Comparison of ENCODE assay signal across 28 mouse cellular contexts in genomic region chr8:9288015-9288729, GRCm38 (mm10).
DNase-seq lines count a peak whose midpoint lies in the region; ATAC-seq and TF ChIP-seq lines count a peak whose summit lies in the region.
"Had no signal": no experiment of that assay in that cellular context is flagged by ENCODE, and none has a peak within 500 bp of the region (broad histone marks: within the 10 kb centered on the region; RNA-seq: fewer than 3 reads in every experiment).

No protein-coding gene starts in this region.

- TF ChIP-seq EP300 in lung, postnatal 0 days (IDR thresholded peaks at IDR 0.05) = no peak

- no peak overlapping the region for H3K9ac ChIP-seq in kidney, embryonic 15.5 days
- no peak overlapping the region for H3K9ac ChIP-seq in lung, postnatal 0 days (replicated peaks; ENCODE audit: low read depth)
- H3K9ac ChIP-seq in midbrain, embryonic 11.5 days (ENCODE audit: low read length) = no peak overlapping the region
- no peak overlapping the region for H3K9ac ChIP-seq in midbrain, embryonic 16.5 days (ENCODE audit: low read depth, low read length)
- H3K9ac ChIP-seq: forebrain, embryonic 15.5 days; heart, embryonic 15.5 days; hindbrain, embryonic 14.5 days; limb, embryonic 13.5 days; liver, embryonic 15.5 days; midbrain, embryonic 15.5 days had no signal

- H3K4me2 ChIP-seq in kidney, embryonic 15.5 days = no peak overlapping the region
- no peak overlapping the region for H3K4me2 ChIP-seq in lung, postnatal 0 days (replicated peaks; ENCODE audit: low read depth, low read length)
- H3K4me2 ChIP-seq in midbrain, embryonic 11.5 days = no peak overlapping the region
- no peak overlapping the region for H3K4me2 ChIP-seq in midbrain, embryonic 16.5 days (ENCODE audit: low read length)
- H3K4me2 ChIP-seq: forebrain, embryonic 15.5 days; heart, embryonic 15.5 days; hindbrain, embryonic 14.5 days; limb, embryonic 13.5 days; liver, embryonic 15.5 days; midbrain, embryonic 15.5 days had no signal

- peaks cover 16% of the 10 kb centered on the region; the same call in 1 of the 2 replicates for H3K4me1 ChIP-seq in kidney, embryonic 15.5 days
- no peaks in the 10 kb centered on the region for H3K4me1 ChIP-seq in lung, postnatal 0 days (ENCODE audit: insufficient read depth, low read depth, low read length)
- peaks cover 5% of the 10 kb centered on the region; the same call in 1 of the 2 replicates for H3K4me1 ChIP-seq in midbrain, embryonic 11.5 days (ENCODE audit: control insufficient read depth, insufficient read depth, low read length)
- no peaks in the 10 kb centered on the region for H3K4me1 ChIP-seq in midbrain, embryonic 16.5 days (ENCODE audit: control insufficient read depth, insufficient read depth, low read length)
- H3K4me1 ChIP-seq: forebrain, embryonic 15.5 days; heart, embryonic 15.5 days; limb, embryonic 13.5 days; liver, embryonic 15.5 days; megakaryocyte, embryonic 14.5 days; midbrain, embryonic 15.5 days had no signal

- no peaks in the 10 kb centered on the region for H3K27me3 ChIP-seq in kidney, embryonic 15.5 days
- H3K27me3 ChIP-seq in lung, postnatal 0 days (replicated peaks; ENCODE audit: insufficient read depth, low read length) = no peaks in the 10 kb centered on the region
- no peaks in the 10 kb centered on the region for H3K27me3 ChIP-seq in midbrain, embryonic 11.5 days (ENCODE audit: control insufficient read depth, insufficient read depth, low read length)
- no peaks in the 10 kb centered on the region for H3K27me3 ChIP-seq in midbrain, embryonic 16.5 days (ENCODE audit: control insufficient read depth, insufficient read depth, low read depth, low read length)
- H3K27me3 ChIP-seq: forebrain, embryonic 15.5 days; heart, embryonic 15.5 days; limb, embryonic 13.5 days; liver, embryonic 15.5 days; megakaryocyte, embryonic 14.5 days; midbrain, embryonic 15.5 days had no signal

- no peak overlapping the region for H3K27ac ChIP-seq in kidney, embryonic 15.5 days
- H3K27ac ChIP-seq in lung, postnatal 0 days (ENCODE audit: low read length) = no peak overlapping the region
- no peak overlapping the region for H3K27ac ChIP-seq in midbrain, embryonic 11.5 days (ENCODE audit: low read depth, low read length)
- no peak overlapping the region for H3K27ac ChIP-seq in midbrain, embryonic 16.5 days (ENCODE audit: low read length)
- H3K27ac ChIP-seq: forebrain, embryonic 15.5 days; heart, embryonic 10.5 days; heart, embryonic 15.5 days; hindbrain, embryonic 14.5 days; limb, embryonic 13.5 days; liver, embryonic 15.5 days; midbrain, embryonic 15.5 days had no signal

- TF ChIP-seq CTCF in lung, postnatal 0 days (IDR thresholded peaks at IDR 0.05) = no peak

- H3K4me3 ChIP-seq in kidney, embryonic 15.5 days (replicated peaks) = no peak overlapping the region
- H3K4me3 ChIP-seq in lung, postnatal 0 days (ENCODE audit: low read depth, low read length) = no peak overlapping the region
- no peak overlapping the region for H3K4me3 ChIP-seq in midbrain, embryonic 11.5 days (ENCODE audit: low read depth, low read length)
- H3K4me3 ChIP-seq in midbrain, embryonic 16.5 days (ENCODE audit: low read depth, low read length) = no peak overlapping the region
- H3K4me3 ChIP-seq: forebrain, embryonic 15.5 days; heart, embryonic 10.5 days; heart, embryonic 15.5 days; limb, embryonic 13.5 days; liver, embryonic 15.5 days; megakaryocyte, embryonic 14.5 days; midbrain, embryonic 15.5 days had no signal

- peak; percentile 69 for ATAC-seq in kidney, embryonic 15.5 days (replicated peaks; ENCODE audit: low FRiP score)
- no peak for ATAC-seq in lung, postnatal 0 days
- ATAC-seq in midbrain, embryonic 11.5 days (ENCODE audit: low FRiP score) = peak; percentile 79
- ATAC-seq in midbrain, embryonic 16.5 days = no peak
- ATAC-seq: CD4-positive, CD25-positive, alpha-beta regulatory T cell, adult 4 months; forebrain, embryonic 15.5 days; intestine, postnatal 0 days; midbrain, embryonic 15.5 days had no signal

- H3K36me3 ChIP-seq in kidney, embryonic 15.5 days = no peaks in the 10 kb centered on the region
- H3K36me3 ChIP-seq in lung, postnatal 0 days (ENCODE audit: insufficient read depth, low read length) = no peaks in the 10 kb centered on the region
- no peaks in the 10 kb centered on the region for H3K36me3 ChIP-seq in midbrain, embryonic 11.5 days (ENCODE audit: control insufficient read depth, insufficient read depth, low read length)
- no peaks in the 10 kb centered on the region for H3K36me3 ChIP-seq in midbrain, embryonic 16.5 days (ENCODE audit: control insufficient read depth, insufficient read depth, low read length)
- H3K36me3 ChIP-seq: forebrain, embryonic 15.5 days; heart, embryonic 10.5 days; heart, embryonic 15.5 days; limb, embryonic 13.5 days; liver, embryonic 15.5 days; midbrain, embryonic 15.5 days had no signal

- no peaks in the 10 kb centered on the region for H3K9me3 ChIP-seq in kidney, embryonic 15.5 days (replicated peaks)
- no peaks in the 10 kb centered on the region for H3K9me3 ChIP-seq in lung, postnatal 0 days (ENCODE audit: low read length)
- H3K9me3 ChIP-seq in midbrain, embryonic 11.5 days (ENCODE audit: control insufficient read depth, low read length) = no peaks in the 10 kb centered on the region
- no peaks in the 10 kb centered on the region for H3K9me3 ChIP-seq in midbrain, embryonic 16.5 days (replicated peaks; ENCODE audit: control insufficient read depth, low read length, poor library complexity, severe bottlenecking)
- H3K9me3 ChIP-seq: forebrain, embryonic 15.5 days; heart, embryonic 10.5 days; heart, embryonic 15.5 days; limb, embryonic 13.5 days; liver, embryonic 15.5 days; megakaryocyte, embryonic 14.5 days; midbrain, embryonic 15.5 days had no signal

- DNase-seq in kidney, postnatal 25 days = no peak
- DNase-seq in lung, adult 18-20 months = peak; percentile 5 to 10
- DNase-seq in lung, postnatal 0 days (ENCODE audit: low spot score) = no peak
- peak; percentile 84 for DNase-seq in midbrain, embryonic 11.5 days (ENCODE audit: low spot score, missing footprints)
- peak; percentile 5 for DNase-seq in yolk sac, embryonic 10.5 days (ENCODE audit: low spot score)
- DNase-seq in cerebellum, postnatal 25 days = no peak
- DNase-seq: adrenal gland, postnatal 14 days; cerebellum, adult 11 months; cerebellum, adult 9-10 months; gastrocnemius, postnatal 25 days; heart, adult 11 months; kidney, postnatal 36 days; lung, postnatal 14 days; right cerebral cortex, adult 18-20 months; thymus, adult 2 months; thymus, postnatal 4 days had no signal

- 20% methylated on average over 8 of the region's 8 CpGs for WGBS in kidney, embryonic 15.5 days
- WGBS in lung, postnatal 0 days = 17% methylated on average over 8 of the region's 8 CpGs
- WGBS in midbrain, embryonic 11.5 days = 16% methylated on average over 8 of the region's 8 CpGs
- WGBS in midbrain, embryonic 16.5 days = 13% methylated on average over 8 of the region's 8 CpGs

Comparison
In these comparisons a context has a peak if more than half of its experiments do, and no peak if none do; other contexts are left out.
1. ATAC-seq: peak in kidney, embryonic 15.5 days (single experiment) and midbrain, embryonic 11.5 days (single experiment); none in lung, postnatal 0 days (single experiment) and midbrain, embryonic 16.5 days (single experiment).
2. DNase-seq: peak in lung, adult 18-20 months (2 of 2), midbrain, embryonic 11.5 days (single experiment) and yolk sac, embryonic 10.5 days (single experiment); none in kidney, postnatal 25 days (0 of 2), lung, postnatal 0 days (single experiment) and cerebellum, postnatal 25 days (0 of 2).